Mouse (Mus musculus) MEL (cell line): ENCODE measurements around the gene Magi2. TPM values are rescaled to one million over a fixed set of nuclear protein-coding genes. Genes with fewer than 3 reads are reported as not detected.

Source experiments
- DNase-seq: peaks from one replicate; pipeline ENCODE4 v3.0.0; 2011; ENCODE audit warnings: low read depth, low spot score
- H3K27ac ChIP-seq: 2 replicates; pipeline ENCODE4 v1.5.1; 2012; ENCODE audit warnings: low read depth, mild to moderate bottlenecking, control low read depth, low read length, moderate library complexity; ENCODE audit not compliant: control insufficient read depth
- H3K27me3 ChIP-seq, 2 experiments: fragments of 150-350 bp in 1 of 2; sonication (generic) in 1 of 2; 2 replicates each; pipeline ENCODE4 v1.6.1; 2012; ENCODE audit warnings: low read length in 2 of 2, mild to moderate bottlenecking in 2 of 2, improper control_type of control experiment in 1 of 2, moderate library complexity in 1 of 2; ENCODE audit not compliant: insufficient read depth in 2 of 2, control insufficient read depth in 1 of 2
- H3K36me3 ChIP-seq, 2 experiments: 2 replicates each; pipeline ENCODE4 v1.6.1; 2012 to 2014; ENCODE audit warnings: low read length in 2 of 2, improper control_type of control experiment in 1 of 2, inconsistent platforms in 1 of 2, mild to moderate bottlenecking in 1 of 2; ENCODE audit not compliant: insufficient read depth in 2 of 2, control insufficient read depth in 1 of 2
- H3K4me1 ChIP-seq, 2 experiments: fragments of 150-350 bp in 1 of 2; sonication (generic) in 1 of 2; 2 replicates each; pipeline ENCODE4 v1.6.1; 2012; ENCODE audit warnings: low read length in 2 of 2, improper control_type of control experiment in 1 of 2, mild to moderate bottlenecking in 1 of 2; ENCODE audit not compliant: insufficient read depth in 2 of 2, control insufficient read depth in 1 of 2
- H3K4me3 ChIP-seq, 2 experiments: fragments of 150-350 bp in 1 of 2; sonication (generic) in 1 of 2; 2 replicates each; pipeline ENCODE4 v1.5.1; 2012; ENCODE audit warnings: low read depth in 2 of 2, low read length in 2 of 2, mild to moderate bottlenecking in 2 of 2, moderate library complexity in 2 of 2, control low read depth in 1 of 2, improper control_type of control experiment in 1 of 2; ENCODE audit not compliant: control insufficient read depth in 1 of 2, insufficient read depth in 1 of 2
- H3K79me2 ChIP-seq: 2 replicates; pipeline ENCODE4 v1.6.1; 2012; ENCODE audit warnings: mild to moderate bottlenecking, low read length, moderate library complexity; ENCODE audit not compliant: control insufficient read depth, poor library complexity, insufficient read depth
- H3K9ac ChIP-seq: 2 replicates; pipeline ENCODE4 v1.6.1; 2012; ENCODE audit warnings: low read depth, mild to moderate bottlenecking, control low read depth, low read length, moderate library complexity; ENCODE audit not compliant: control insufficient read depth, poor library complexity, severe bottlenecking
- H3K9me3 ChIP-seq: fragments of 150-350 bp; sonication (generic); replicated peaks from 2 replicates; pipeline ENCODE4 v1.6.1; 2012; ENCODE audit warnings: mild to moderate bottlenecking, low read length, improper control_type of control experiment, moderate library complexity; ENCODE audit not compliant: insufficient read depth
- BHLHE40 ChIP-seq: IDR thresholded peaks from 2 replicates; pipeline ENCODE4 v1.6.1; 2012; ENCODE audit warnings: low read depth, mild to moderate bottlenecking, inconsistent platforms, low read length, improper control_type of control experiment, borderline replicate concordance
- CHD1 ChIP-seq: IDR thresholded peaks from 2 replicates; pipeline ENCODE4 v1.6.1; 2012; ENCODE audit warnings: low read depth, mild to moderate bottlenecking, inconsistent platforms, low read length, improper control_type of control experiment
- EP300 ChIP-seq, 2 experiments: IDR thresholded peaks; 2 replicates each; pipeline ENCODE4 v1.6.1; 2011; ENCODE audit warnings: improper control_type of control experiment in 2 of 2, low read length in 2 of 2, low read depth in 1 of 2, mild to moderate bottlenecking in 1 of 2
- ETS1 ChIP-seq: IDR thresholded peaks from 2 replicates; pipeline ENCODE4 v1.6.1; 2012; ENCODE audit warnings: low read depth, mild to moderate bottlenecking, inconsistent platforms, low read length, improper control_type of control experiment, moderate library complexity
- JUND ChIP-seq: IDR thresholded peaks from 2 replicates; pipeline ENCODE4 v1.6.1; 2011; ENCODE audit warnings: low read depth, mild to moderate bottlenecking, improper control_type of control experiment, low read length
- MXI1 ChIP-seq: IDR thresholded peaks from 2 replicates; pipeline ENCODE4 v1.6.1; 2011; ENCODE audit warnings: mild to moderate bottlenecking, low read depth, low read length, improper control_type of control experiment
- MYC ChIP-seq: IDR thresholded peaks from 2 replicates; pipeline ENCODE4 v1.6.1; 2011; ENCODE audit warnings: low read depth, mild to moderate bottlenecking, low read length, improper control_type of control experiment, moderate library complexity
- NELFE ChIP-seq: IDR thresholded peaks from 2 replicates; pipeline ENCODE4 v1.6.1; 2011; ENCODE audit warnings: low read depth, low read length, improper control_type of control experiment
- NRF1 ChIP-seq: IDR thresholded peaks from 2 replicates; pipeline ENCODE4 v1.6.1; 2014; ENCODE audit warnings: low read depth, mild to moderate bottlenecking, inconsistent platforms, low read length, improper control_type of control experiment, moderate library complexity; ENCODE audit not compliant: poor library complexity, insufficient read depth, severe bottlenecking
- RAD21 ChIP-seq: IDR thresholded peaks from 2 replicates; pipeline ENCODE4 v1.6.1; 2011; ENCODE audit warnings: mild to moderate bottlenecking, low read depth, low read length, improper control_type of control experiment
- RCOR1 ChIP-seq: IDR thresholded peaks from 2 replicates; pipeline ENCODE4 v1.6.1; 2012; ENCODE audit warnings: low read depth, mild to moderate bottlenecking, inconsistent platforms, low read length, improper control_type of control experiment
- SIN3A ChIP-seq: IDR thresholded peaks from 2 replicates; pipeline ENCODE4 v1.6.1; 2012; ENCODE audit warnings: low read length, improper control_type of control experiment, inconsistent platforms
- TAL1 ChIP-seq: IDR thresholded peaks from 2 replicates; pipeline ENCODE4 v1.6.1; 2012; ENCODE audit warnings: mild to moderate bottlenecking, inconsistent platforms, low read length, moderate library complexity, mixed read lengths
- TBP ChIP-seq: IDR thresholded peaks from 2 replicates; pipeline ENCODE4 v1.8.0; 2011; ENCODE audit warnings: low read depth, low read length, improper control_type of control experiment
- TCF12 ChIP-seq: IDR thresholded peaks from 2 replicates; pipeline ENCODE4 v1.6.1; 2014; ENCODE audit warnings: low read depth, mild to moderate bottlenecking, inconsistent platforms, low read length, improper control_type of control experiment, moderate library complexity
- USF2 ChIP-seq, 2 experiments: IDR thresholded peaks; 2 replicates each; pipeline ENCODE4 v1.6.1; 2011 to 2012; ENCODE audit warnings: improper control_type of control experiment in 2 of 2, low read length in 2 of 2, borderline replicate concordance in 1 of 2, inconsistent platforms in 1 of 2, low read depth in 1 of 2, mild to moderate bottlenecking in 1 of 2; ENCODE audit not compliant: insufficient read depth in 1 of 2
- ZMIZ1 ChIP-seq: IDR thresholded peaks from 2 replicates; pipeline ENCODE4 v1.6.1; 2012; ENCODE audit warnings: low read depth, mild to moderate bottlenecking, inconsistent platforms, low read length, improper control_type of control experiment, moderate library complexity
- polyA plus RNA-seq, 2 experiments: library from polyadenylated mRNA; stranded (reverse) in 1 of 2; unstranded in 1 of 2; fragments of >175 nt in 1 of 2; fragments of >200 nt in 1 of 2; gene quantifications; 2 replicates each; pipeline versions ENCODE4 v1.2.1 to v1.2.4; 2012; ENCODE audit warnings: low replicate concordance in 2 of 2, low read depth in 1 of 2; ENCODE audit not compliant: insufficient read length in 2 of 2, insufficient read depth in 1 of 2, missing spikeins in 1 of 2
- total RNA-seq: library from RNA; depleted of rRNA; stranded (reverse); fragments of 300-350 nt; gene quantifications from 2 replicates; pipeline ENCODE4 v1.2.3, GENCODE M21; 2012

The Magi2 gene
- total and polyA plus RNA-seq, 3 experiments = 0.46 to 0.47 TPM; not detected in 1

DNA sequence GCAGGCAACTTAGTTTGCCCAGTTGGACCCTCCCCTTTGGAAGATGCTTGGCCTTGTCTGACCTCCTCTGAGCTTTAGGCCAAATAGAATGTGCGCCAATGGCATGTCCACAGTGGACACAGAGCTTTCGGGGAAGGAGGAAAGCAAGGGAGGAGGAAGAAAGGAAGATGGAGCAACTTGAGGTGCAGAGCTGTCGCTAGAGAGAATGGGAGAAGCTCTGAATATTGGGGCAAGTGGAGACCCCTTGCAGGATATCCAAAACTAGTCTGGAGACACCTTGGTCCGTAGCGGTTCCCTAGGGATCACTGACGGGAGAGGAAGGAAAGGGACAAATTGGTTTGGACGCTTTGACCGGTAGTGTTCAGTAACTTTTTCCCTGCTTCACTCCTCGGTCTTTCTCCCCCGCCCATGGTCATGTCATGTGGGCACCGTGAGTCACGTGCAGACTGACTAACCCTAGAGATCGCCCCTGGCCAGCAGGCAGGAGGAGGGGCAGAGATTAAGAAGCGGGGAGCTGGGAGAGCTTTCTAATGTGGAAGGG lies 1.0 kb downstream of the Magi2 start:
- H3K27me3 ChIP-seq = no peaks in the 10 kb centered on the region
- H3K4me1 ChIP-seq = no peaks in the 10 kb centered on the region
- no peak for DNase-seq
- H3K36me3 ChIP-seq = no peaks in the 10 kb centered on the region
- TF ChIP-seq RAD21 (no peak), BHLHE40 (no peak), ETS1 (no peak), CHD1 (no peak), SIN3A (no peak), NELFE (no peak), EP300 (IDR thresholded peaks at IDR 0.05; ENCODE audit: low read depth in 1 of 2, low read length in 2 of 2) (no peak), MYC (no peak), NRF1 (no peak), ZMIZ1 (no peak), TAL1 (no peak), TCF12 (no peak), MXI1 (no peak)
- no peak overlapping the region for H3K27ac ChIP-seq
- H3K9ac ChIP-seq = no peak overlapping the region
- H3K9me3 ChIP-seq = no peaks in the 10 kb centered on the region
- H3K79me2 ChIP-seq = no peaks in the 10 kb centered on the region
- H3K4me3 ChIP-seq = no peak overlapping the region

- Histone ChIP-seq H3K9me3 (no peaks in the 10 kb centered on the region), H3K27ac (no peak overlapping the region), H3K27me3 (no peaks in the 10 kb centered on the region), H3K36me3 (no peaks in the 10 kb centered on the region), H3K4me3 (no peak overlapping the region), H3K4me1 (no peaks in the 10 kb centered on the region), H3K79me2 (no peaks in the 10 kb centered on the region), H3K9ac (no peak overlapping the region)
- TF ChIP-seq USF2 (IDR thresholded peaks at IDR 0.05; ENCODE audit: borderline replicate concordance in 1 of 2, insufficient read depth in 1 of 2, low read depth in 1 of 2, low read length in 2 of 2) (no peak), RCOR1 (no peak), TBP (no peak), JUND (no peak), TAL1 (no peak)
- no peak for DNase-seq
Measured at GRCm38 (mm10) chr5:19241797-19242196, 15.0 kb downstream of the Magi2 start.
